Mouse (Mus musculus) erythroblast, embryonic 14.5 days (primary cell): ENCODE results near the gene Rgs6.

Source experiments
- GATA1 ChIP-seq: IDR thresholded peaks from 2 replicates; pipeline ENCODE4 v1.6.1; 2012; ENCODE audit warnings: low read length, inconsistent platforms, mixed read lengths
- TAL1 ChIP-seq: IDR thresholded peaks from 3 replicates; pipeline ENCODE4 v1.6.1; 2012; ENCODE audit warnings: low read length, inconsistent platforms, mixed read lengths

DNA sequence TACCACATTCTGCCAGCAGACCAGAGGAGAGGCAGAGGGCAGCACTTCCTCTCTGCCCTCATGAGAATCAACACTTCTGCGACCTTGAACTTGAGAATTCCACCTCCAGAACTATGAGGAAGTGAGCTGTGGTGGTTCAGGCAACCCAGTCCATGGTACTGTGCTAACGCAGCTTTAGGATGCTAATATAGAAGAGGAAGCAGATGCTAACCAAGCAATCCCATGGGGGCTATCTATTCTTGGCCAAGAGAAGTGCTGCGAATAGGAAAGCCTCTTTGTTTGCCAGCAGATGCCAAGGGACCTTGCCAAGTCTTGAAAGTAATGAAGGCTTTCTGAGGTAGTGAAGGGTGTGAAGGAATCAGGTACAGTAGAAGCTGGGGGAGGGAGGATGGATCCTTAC, 451.8 kb downstream of the Rgs6 start:
- TF ChIP-seq TAL1: no peak
- TF ChIP-seq GATA1: no peak
